Mouse (Mus musculus): Measurements from ENCODE around the gene Zfp646. TPM values are rescaled to one million over a fixed set of nuclear protein-coding genes. Genes with fewer than 3 reads are reported as not detected.

The Zfp646 gene
- total RNA-seq, 2 experiments from 2014 or later, result 17.2 to 18.4 TPM

GRCm38 (mm10) chr7:127912190-127912871, 36.3 kb downstream of the Zfp646 start, which contains the start of gene Kat8:
Gene Kat8 (plus strand): TSS chr7:127912516.
- intact Hi-C loops (cut with DNase I), result no loop called here

GRCm38 (mm10) chr7:127912938-127913337, 36.9 kb downstream of the Zfp646 start:
- intact Hi-C loops (cut with DNase I), result no loop called here
- no peak for DNase-seq (ENCODE audit: low spot score)

More at GRCm38 (mm10) chr7:127912190-127912871, 36.3 kb downstream of the Zfp646 start, which contains the start of gene Kat8:
- peak; percentile 74 for DNase-seq (ENCODE audit: low spot score)

GRCm38 (mm10) chr7:127915293-127915692, 39.3 kb downstream of the Zfp646 start:
- DNase-seq (ENCODE audit: low spot score), result no peak
- intact Hi-C loops (cut with DNase I), result no loop called here

- no peak for DNase-seq (ENCODE audit: low spot score)
- intact Hi-C loops (cut with DNase I), result no loop called here
Observed at GRCm38 (mm10) chr7:127918203-127918602, 42.2 kb downstream of the Zfp646 start.

GRCm38 (mm10) chr7:127919290-127919689, 43.3 kb downstream of the Zfp646 start:
- no peak for DNase-seq (ENCODE audit: low spot score)
- intact Hi-C loops (cut with DNase I), result no loop called here

- no peak for DNase-seq (ENCODE audit: low spot score)
- intact Hi-C loops (cut with DNase I), result no loop called here
Observed at GRCm38 (mm10) chr7:127921516-127921915, 45.5 kb downstream of the Zfp646 start.

GRCm38 (mm10) chr7:127922451-127923275, 46.6 kb downstream of the Zfp646 start:
- intact Hi-C loops (cut with DNase I), result no loop called here
- DNase-seq (ENCODE audit: low spot score), result no peak

- no peak for DNase-seq (ENCODE audit: low spot score)
- intact Hi-C loops (cut with DNase I), result no loop called here
Observed at GRCm38 (mm10) chr7:127923714-127924113, 47.7 kb downstream of the Zfp646 start.

- DNase-seq (ENCODE audit: low spot score), result no peak
- intact Hi-C loops (cut with DNase I), result no loop called here
Observed at GRCm38 (mm10) chr7:127925252-127925651, 49.2 kb downstream of the Zfp646 start.

- intact Hi-C loops (cut with DNase I), result no loop called here
- DNase-seq (ENCODE audit: low spot score), result no peak
Observed at GRCm38 (mm10) chr7:127926066-127926465, 50.0 kb downstream of the Zfp646 start.

- DNase-seq (ENCODE audit: low spot score), result no peak
Observed at GRCm38 (mm10) chr7:127926846-127927245, 50.8 kb downstream of the Zfp646 start.

GRCm38 (mm10) chr7:127927726-127928125, 51.7 kb downstream of the Zfp646 start:
- intact Hi-C loops (cut with DNase I), result no loop called here
- no peak for DNase-seq (ENCODE audit: low spot score)

More at GRCm38 (mm10) chr7:127926846-127927245, 50.8 kb downstream of the Zfp646 start:
- intact Hi-C loops (cut with DNase I), result no loop called here

- DNase-seq (ENCODE audit: low spot score), result no peak
- intact Hi-C loops (cut with DNase I), result no loop called here
Observed at GRCm38 (mm10) chr7:127928596-127928995, 52.6 kb downstream of the Zfp646 start.

GRCm38 (mm10) chr7:127929923-127930322, 53.9 kb downstream of the Zfp646 start, which contains the start of gene Prss8:
Gene Prss8 (minus strand): TSS chr7:127930104.
- intact Hi-C loops (cut with DNase I), result loop anchor here (5.0 kb wide), 1 partner anchor 133 kb away; no protein-coding TSS in a partner anchor
- DNase-seq (ENCODE audit: low spot score), result no peak

GRCm38 (mm10) chr7:127930636-127931035, 54.6 kb downstream of the Zfp646 start:
- intact Hi-C loops (cut with DNase I), result loop anchor here (5.0 kb wide), 1 partner anchor 133 kb away; no protein-coding TSS in a partner anchor
- no peak for DNase-seq (ENCODE audit: low spot score)

- intact Hi-C loops (cut with DNase I), result loop anchor here (5.0 kb wide), 1 partner anchor 134 kb away; no protein-coding TSS in a partner anchor
- DNase-seq (ENCODE audit: low spot score), result no peak
Observed at GRCm38 (mm10) chr7:127931351-127932135, 55.5 kb downstream of the Zfp646 start.

- no peak for DNase-seq (ENCODE audit: low spot score)
- intact Hi-C loops (cut with DNase I), result loop anchor here (5.0 kb wide), 1 partner anchor 135 kb away; no protein-coding TSS in a partner anchor
Observed at GRCm38 (mm10) chr7:127932273-127933031, 56.4 kb downstream of the Zfp646 start.

GRCm38 (mm10) chr7:127934075-127934474, 58.1 kb downstream of the Zfp646 start:
- intact Hi-C loops (cut with DNase I), result loop anchor here (5.0 kb wide), 1 partner anchor 137 kb away; no protein-coding TSS in a partner anchor
- no peak for DNase-seq (ENCODE audit: low spot score)
